Mouse (Mus musculus) common myeloid progenitor, adult 5-6 weeks (primary cell): Measurements from ENCODE around the gene Dazap1. TPM values are rescaled to one million over a fixed set of nuclear protein-coding genes. Genes with fewer than 3 reads are reported as not detected.

Experiments
- ATAC-seq: replicated peaks from 2 replicates; pipeline ENCODE4 v1.8.0; 2016; ENCODE audit warnings: low read depth, mild to moderate bottlenecking, moderate TSS enrichment, inconsistent platforms; ENCODE audit not compliant: poor library complexity, severe bottlenecking
- total RNA-seq: library from RNA; stranded (forward); fragments of 200-1000, 187-1606 nt; gene quantifications from 2 replicates; pipeline ENCODE4 v1.2.3, GENCODE M21; 2017

The Dazap1 gene
- total RNA-seq, 1 experiment from 2014 or later = 242 TPM

DNA sequence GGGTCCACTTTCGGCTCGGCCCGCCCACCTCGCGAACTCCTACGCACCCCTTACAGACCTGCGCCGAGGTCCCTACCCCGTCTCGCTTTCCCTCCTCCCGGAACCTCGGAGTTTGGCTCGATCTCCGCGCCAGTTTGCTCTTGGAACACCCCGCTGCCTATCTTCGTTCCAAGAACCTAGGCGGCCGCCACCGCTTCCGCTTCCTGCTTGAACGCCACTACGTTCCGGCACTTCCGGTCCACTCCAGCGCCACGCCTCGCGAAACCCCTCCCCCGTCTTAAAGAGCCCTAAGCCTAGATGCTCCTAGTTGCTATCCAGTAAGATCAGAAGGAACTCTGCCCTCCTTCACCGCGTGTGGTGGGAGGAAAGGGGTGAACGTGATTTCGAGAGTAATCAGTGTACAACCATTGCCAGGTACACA, 59.1 kb downstream of the Dazap1 start, which contains the start of gene 2310011J03Rik:
TSS of gene 2310011J03Rik (minus strand) at position 198 of the 421 bp plus-strand sequence.
- ATAC-seq = peak; percentile 68

DNA sequence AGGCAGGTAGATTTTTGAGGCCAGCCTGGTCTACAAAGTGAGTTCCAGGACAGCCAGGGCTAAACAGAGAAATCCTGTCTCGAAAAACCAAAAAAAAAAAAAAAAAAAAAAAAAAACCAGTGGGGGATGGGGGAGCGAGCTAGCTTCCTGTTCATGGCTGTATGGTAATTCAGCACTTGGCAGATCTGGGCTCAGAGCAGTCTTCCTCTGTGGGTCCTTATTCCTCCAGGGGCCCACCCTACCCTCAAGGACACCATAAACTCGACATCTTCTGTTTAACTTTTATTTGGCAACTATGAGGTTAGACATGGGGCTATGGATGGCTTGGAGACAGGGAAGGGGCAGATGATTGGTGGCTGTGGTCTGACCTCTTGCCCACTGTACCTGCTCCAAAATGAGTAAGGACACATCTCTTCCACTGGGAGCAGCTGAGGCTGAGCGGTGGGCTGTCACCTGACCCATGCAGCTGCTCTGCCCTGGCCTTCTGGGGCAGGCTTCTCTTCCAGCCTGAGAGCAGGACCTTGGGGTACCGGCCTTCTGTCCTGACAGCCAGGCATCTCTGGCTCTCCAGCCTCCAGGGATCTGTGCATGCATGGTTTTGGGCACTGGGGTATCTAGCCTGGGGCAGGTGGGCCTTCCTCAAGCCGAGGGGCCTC, 59.9 kb downstream of the Dazap1 start:
- ATAC-seq = no peak

DNA sequence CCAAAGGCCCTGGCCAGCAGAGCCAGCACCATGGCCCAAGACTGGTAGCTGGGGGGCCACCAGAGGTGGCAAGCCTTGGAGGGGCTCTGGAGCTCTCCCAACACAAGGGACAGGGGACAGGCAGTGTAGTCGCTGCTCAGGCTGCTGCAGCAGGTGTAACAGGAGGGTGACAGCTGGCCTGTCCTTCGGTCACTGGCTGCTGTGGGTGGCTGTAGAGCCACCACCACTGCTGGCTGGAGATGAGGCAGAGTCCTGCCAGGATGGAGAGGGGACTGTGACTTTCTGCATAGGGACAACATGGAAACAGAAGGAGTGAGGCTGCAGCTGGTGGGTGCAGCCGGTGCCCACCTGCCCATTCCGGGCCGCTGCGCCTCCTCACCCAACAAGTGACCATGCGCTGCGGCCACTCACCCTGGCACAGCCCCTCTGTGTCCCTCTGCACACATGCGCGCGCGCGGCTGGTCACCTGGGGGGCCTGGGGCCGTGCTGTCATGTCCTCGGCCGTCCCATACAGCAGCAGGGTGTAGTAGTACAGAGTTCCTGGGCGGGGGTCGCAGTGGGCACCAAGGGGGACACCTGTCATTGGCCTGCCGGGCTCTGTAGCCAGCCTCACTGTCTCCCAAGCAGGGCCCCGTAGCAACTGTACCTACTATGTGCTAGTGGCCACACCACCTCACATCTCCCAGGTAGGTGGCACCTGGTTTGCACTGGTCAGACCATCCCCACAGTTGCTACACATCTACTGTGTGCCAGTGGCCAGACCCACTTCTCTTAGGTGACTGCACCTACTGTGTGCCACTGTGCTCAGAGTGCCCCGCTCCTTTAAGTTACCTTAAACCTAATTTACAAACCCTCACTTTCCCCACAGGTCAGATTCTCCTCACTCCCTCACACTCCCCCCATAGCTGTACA, 60.6 kb downstream of the Dazap1 start:
- ATAC-seq = no peak

DNA sequence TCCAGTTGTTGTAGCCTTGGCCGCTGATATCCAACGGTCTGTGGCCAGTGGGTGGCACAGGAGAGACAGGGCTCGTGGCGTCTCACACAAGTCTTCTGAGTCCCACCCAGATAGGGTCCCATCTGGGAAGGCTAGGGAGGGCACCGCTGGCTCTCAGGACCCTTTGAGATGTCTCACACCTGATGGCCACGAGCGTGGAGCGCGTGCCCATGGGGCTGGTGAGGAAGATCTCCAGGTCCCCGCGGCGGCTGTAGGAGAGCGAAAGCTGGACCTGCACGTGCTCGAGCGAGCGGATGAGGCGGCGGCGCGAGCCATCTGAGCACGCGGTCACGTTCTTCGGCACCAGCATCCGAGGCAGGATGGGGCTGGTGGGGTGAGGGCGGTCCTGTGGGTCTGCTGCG, 61.5 kb downstream of the Dazap1 start:
- 0 out of 2 replicates have a peak, but pooled peaks have one; percentile 5 for ATAC-seq

DNA sequence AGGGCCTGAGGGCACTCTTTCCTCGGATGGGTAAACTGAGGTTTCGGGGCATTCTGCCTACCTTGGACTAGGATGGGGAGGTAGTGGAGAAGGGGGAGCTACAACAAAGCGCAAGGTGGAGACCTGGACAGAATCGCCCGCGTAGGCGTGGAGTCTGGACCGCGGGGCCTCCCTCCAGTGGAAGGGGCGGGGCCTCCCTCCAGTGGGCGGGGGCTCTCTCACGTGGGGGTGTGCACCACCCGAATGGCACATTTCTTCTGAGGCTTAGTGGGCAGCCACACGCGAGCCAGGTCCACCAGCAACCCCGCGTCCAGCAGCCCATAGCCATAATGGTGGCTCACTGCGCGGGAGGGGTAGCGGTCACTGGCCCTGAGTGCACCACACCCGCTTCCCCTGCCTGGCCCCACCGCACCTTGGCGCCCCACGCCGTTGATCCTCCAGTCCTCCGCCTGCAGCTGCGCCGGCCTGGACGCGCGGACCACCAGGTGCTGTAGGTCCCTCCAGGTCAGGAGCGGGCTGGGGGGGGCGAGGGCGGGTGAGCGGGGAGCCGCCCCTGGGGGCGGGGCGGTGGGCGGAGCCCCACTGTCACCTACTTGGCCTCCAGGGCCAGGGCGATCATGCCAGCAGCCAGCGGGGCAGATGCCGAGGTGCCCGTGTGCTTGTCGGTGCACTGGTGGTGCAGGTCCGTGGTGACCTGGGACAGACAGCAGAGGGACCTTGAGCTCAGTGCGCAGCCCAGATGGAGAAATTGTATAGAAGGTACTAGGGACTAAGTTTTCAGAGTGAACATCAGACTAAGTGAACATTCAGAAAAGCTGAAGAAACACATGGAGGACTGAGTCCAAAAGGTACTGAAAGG, 62.2 kb downstream of the Dazap1 start:
- peak; percentile 43 for ATAC-seq

DNA sequence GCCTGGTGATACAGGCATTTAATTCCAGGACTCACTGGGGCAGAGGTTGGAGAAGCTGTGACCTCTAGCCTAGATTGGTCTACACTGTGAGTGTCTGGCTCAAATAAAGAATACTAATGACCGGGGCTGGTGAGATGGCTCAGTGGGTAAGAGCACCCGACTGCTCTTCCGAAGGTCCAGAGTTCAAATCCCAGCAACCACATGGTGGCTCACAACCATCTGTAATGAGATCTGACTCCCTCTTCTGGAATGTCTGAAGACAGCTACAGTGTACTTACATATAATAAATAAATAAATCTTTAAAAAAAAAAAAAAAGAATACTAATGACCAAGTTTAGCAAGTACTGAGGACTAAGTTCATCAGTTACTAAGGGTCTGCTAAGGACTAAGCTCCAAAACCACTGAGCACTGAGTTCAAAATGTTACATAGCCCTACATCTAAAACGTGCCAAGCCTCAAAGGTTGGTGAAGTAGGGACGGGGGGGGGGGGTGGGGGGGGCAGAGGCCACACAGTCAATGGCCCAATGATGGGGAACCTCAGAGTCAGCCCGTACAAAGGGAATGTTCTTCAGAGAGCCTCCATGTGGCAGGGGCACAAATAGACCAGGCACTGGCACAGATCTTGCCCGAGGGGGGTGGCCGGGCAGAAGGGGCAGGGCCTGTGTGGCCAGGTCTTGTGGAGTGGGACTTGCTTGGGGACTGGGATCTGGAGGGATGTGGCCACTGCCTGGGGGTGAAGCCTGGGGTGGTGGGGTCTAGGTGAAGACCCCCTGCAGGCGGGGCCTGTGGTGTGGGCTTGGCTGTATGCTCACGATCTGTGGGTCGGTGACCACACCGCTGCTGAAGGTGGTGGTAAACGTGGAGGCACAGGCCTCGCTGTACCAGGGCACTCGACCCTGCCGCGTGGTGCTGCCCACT, 63.1 kb downstream of the Dazap1 start:
- ATAC-seq = no peak

DNA sequence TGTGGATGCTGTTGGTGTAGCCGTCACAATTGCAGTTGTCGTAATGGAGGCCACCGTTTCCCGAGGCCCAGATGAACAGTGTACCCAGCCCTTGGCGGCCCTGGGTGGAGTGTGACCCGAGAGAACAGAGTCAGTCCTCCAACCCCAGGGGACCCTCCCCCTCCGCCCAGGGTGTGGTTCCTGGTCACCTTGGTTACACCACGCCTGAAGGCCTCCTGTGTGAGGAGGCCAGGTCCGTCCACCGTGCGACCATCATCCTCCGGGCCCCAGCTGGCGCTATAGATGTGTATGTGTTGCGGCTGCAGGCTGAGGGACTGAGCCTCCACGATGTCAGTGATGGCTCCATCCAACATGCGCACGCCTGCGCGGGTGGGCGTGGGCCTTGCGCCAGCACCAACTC, 63.8 kb downstream of the Dazap1 start:
- no peak for ATAC-seq

DNA sequence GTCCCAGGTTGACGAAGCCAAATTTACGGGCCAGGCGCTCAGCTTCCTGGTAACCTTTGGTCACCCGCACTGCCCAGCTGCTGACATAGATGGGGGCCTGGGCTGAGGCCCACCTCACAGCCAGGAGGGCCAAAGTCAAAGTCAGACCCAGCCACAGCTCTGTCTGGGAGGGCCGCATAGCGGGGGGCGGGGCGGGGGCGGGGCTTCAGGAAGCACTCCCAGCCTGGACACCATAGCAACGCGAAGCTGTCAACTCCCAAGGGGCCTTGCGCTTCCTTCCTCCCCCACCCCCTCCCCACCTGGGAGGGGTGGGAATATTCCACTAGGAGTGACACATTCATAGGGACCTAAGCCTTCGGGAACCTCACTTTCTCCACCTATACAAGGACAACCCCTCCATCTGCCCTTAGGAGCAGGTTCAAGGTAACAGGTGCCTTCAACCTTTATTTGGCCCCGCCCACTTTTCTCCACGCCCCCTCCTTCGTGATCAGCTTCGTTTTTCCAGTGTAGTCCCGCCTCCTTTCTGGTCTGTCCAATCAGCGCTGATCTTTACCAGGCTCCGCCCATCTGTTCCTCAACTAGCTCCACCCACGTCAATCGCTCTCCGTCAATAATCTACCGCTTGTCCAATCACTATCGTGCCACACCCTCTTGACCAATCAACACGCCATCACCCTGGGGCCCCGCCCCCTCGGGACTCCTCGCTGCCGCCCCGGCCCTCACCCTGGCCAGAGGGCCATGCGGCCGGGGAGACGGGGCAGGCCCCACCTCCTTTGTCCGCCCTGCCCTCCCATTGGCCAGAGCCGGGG, 68.2 kb downstream of the Dazap1 start, which contains the start of the genes Pcsk4 and Reep6:
TSS of gene Pcsk4 (minus strand) at position 226 of the 809 bp plus-strand sequence.
TSS of gene Reep6 (plus strand) at position 681 of the 809 bp plus-strand sequence.
- peak; percentile 93 for ATAC-seq

DNA sequence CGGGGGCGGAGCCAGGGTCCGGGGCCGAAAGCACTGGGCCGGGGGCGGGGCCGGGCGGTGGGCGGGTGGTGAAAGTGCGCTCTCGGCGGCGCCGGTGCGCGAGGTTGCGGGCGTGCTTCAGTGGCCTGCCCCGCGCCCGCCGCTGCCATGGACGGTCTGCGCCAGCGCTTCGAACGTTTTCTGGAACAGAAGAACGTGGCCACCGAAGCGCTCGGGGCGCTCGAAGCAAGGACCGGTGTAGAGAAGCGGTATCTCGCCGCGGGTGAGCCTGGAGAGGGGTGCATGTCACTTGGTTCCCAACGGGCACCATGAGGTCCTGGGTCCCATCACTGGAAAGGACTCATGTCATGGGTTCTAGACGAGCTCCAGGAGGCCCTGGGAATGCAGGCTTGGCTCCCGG, 68.8 kb downstream of the Dazap1 start:
- ATAC-seq = no peak

DNA sequence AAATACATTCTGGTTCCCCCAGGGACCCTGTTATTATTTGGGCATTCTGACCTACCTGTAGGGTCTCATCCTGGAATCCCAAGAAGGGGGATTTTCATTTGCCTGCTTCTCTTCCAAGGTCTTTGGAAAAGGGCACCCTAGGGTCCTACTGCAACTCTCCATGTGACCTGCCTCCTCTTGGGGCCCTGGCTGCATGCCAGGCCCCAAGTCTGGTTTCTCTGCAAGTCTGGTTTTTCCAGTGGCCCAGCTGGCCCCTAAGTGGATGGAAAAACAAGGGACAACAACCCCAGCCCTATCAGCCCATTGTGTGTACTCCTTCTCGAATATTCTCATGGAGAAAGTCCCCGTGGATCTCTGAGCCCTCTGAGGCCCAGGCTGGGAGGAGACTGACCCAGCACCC, 69.6 kb downstream of the Dazap1 start:
- no peak for ATAC-seq

DNA sequence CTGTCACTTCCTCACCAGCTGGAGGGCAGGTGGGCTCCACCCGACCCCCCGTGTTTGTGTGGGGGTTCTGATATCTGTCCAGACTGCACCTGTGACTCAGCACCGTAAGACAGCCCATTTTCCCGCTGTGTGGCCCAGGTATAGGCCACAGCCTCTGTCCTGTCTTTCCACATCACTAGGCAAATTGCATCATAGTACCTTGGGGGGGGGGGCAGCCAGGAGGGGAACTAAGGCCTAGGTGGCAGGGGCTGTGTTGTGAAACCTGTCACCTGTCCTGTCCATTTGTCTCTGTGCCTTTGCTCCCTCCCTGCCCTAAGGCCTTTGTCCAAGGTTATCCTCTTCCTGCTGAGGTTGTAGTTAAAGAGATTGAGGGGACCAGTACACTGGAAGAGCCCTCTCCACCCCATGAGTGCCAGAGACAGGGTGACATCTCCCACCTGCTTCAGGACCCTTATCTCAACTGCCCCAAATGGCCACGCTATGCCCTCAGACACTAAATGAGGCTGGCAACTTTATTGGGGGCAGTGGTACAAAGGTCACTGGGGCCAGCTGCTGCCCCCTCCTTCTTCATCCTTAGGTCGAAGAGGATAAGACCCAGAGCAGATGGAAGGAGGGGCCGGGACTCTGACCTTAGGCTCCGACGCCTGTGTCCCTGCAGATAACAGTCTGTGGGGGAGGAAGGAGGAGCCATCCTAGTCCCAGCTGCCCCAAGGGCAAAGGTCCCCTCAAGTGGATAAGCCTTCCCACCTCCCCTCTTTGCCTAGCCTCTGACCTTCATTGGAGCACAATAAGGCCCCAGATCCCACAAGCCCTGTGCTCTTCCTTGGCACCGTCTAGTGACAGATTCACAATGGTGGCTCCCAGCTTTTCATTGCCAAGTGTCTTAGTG, 70.6 kb downstream of the Dazap1 start:
- ATAC-seq = no peak

DNA sequence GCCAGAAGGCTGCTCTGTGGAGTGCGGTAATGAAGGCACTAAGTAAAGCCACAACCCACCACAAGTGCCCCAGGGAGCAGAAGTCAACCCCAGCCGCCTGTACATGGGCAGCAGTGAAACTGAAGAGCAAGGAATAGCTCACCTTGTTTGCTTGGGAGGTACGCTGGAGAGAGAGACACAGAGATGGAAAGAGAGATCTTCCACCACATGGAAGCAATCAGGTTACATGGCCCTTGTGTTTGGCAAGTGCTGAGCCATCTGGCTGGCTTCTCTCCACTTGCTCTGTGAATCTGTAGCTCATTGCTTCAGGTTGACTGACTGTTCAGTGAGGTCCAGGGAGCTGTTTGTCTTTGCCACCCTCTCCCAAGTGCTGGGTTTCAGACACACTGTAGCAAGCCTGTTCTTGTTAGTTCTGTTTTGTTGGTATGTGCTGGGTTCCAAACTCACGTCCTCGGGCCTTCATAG, 71.3 kb downstream of the Dazap1 start:
- no peak for ATAC-seq

DNA sequence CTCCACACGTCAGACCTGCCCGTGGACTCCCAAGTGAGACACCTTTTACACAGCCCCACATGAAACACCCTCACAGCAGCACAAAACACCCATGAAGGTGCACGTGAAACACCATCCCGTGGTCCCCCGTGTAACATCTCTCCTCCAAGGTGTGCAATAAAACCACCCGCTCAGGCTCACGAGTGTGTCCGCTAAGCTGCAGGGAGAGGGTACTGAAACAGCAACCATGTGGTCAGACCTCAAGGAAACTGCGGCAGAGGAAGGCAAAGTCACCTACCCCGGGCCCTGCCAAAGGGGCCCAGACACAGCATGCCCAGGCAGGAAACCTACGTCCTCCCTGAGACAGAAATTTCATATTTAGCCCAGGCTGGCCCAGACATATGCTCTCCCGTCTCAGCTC, 75.0 kb downstream of the Dazap1 start:
- ATAC-seq = no peak
